Mouse (Mus musculus) G1E (cell line): ENCODE results near the gene Phactr4.

Experiments used
- CTCF ChIP-seq: IDR thresholded peaks from 2 replicates; pipeline ENCODE4 v1.5.1; 2012; ENCODE audit warnings: low read depth, low read length, inconsistent platforms, mixed read lengths
- GATA1 ChIP-seq: IDR thresholded peaks from 2 replicates; pipeline ENCODE4 v1.6.1; 2012; ENCODE audit warnings: borderline replicate concordance, low read length, inconsistent platforms, mixed read lengths

DNA sequence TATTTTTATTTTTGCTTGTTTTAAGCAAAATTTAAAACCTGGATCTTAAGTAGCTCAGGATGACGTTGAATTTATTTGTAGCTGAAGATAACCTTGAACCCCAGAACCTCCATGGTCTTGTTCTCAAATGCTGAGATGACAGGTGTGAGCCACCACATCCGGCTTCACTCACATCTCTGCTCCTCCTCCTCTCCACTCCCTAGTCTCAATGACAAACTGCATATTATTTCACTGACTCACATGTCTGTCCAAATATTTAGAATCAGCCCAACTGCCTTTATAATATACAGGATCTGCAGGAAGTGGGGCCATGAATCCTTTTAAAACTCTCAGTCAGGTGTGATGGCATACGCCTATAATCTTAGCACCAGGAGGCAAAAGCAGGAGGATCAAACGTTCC is 33.0 kb downstream of the Phactr4 start:
- TF ChIP-seq CTCF, result no peak
- TF ChIP-seq GATA1, result no peak
